Comparison of ENCODE assay signal across 8 mouse cellular contexts in the genomic region with DNA sequence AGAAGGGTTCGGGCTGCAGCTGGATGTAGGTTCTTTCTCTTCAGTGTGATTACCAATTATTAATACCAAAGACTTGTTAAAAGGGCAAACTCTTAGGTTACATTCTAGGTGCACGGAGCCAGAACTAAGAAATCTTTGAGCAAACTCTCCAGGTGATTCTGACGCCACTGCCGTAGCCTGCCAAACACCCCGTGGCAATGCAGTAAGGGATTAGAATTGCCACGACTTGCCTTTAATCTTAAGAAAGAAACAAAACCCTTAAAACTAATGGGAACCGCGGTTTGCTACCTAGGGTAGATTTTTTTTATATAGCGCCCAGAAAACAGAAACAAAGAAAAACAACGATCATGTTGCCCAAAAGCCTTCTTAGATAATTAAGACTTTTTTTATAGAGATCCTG. TPM values are rescaled to one million over a fixed set of nuclear protein-coding genes. Genes with fewer than 3 reads are reported as not detected.
A peak's percentile ranks its signal among the peaks of the same experiment; 100 is the strongest.
DNase-seq lines count a peak whose midpoint lies in the region; ATAC-seq and TF ChIP-seq lines count a peak whose summit lies in the region.

No protein-coding gene starts in this region.

- H3K36me3 ChIP-seq in forebrain, embryonic 11.5 days (ENCODE audit: control insufficient read depth, insufficient read depth, low read length) = no peaks in the 10 kb centered on the region
- H3K36me3 ChIP-seq in liver, embryonic 13.5 days = no peaks in the 10 kb centered on the region
- no peaks in the 10 kb centered on the region for H3K36me3 ChIP-seq in stomach, postnatal 0 days (ENCODE audit: control insufficient read depth, insufficient read depth, low read length)

- no peaks in the 10 kb centered on the region for H3K27me3 ChIP-seq in forebrain, embryonic 11.5 days (ENCODE audit: control insufficient read depth, insufficient read depth, low read length)
- 0 out of 2 replicates have a peak, but pooled peaks cover 5% of the 10 kb centered on the region for H3K27me3 ChIP-seq in liver, embryonic 13.5 days
- no peaks in the 10 kb centered on the region for H3K27me3 ChIP-seq in stomach, postnatal 0 days (ENCODE audit: control insufficient read depth, insufficient read depth, low read length)

- peak overlapping the region; percentile 84; the same call in 1 of the 2 replicates for H3K27ac ChIP-seq in forebrain, embryonic 11.5 days (ENCODE audit: low read depth, low read length)
- peak overlapping the region; percentile 98 for H3K27ac ChIP-seq in liver, embryonic 13.5 days
- H3K27ac ChIP-seq in stomach, postnatal 0 days (replicated peaks) = peak overlapping the region; percentile 100

- peak overlapping the region; percentile 74 for H3K9ac ChIP-seq in forebrain, embryonic 11.5 days (ENCODE audit: low read length)
- peak overlapping the region; percentile 89 for H3K9ac ChIP-seq in liver, embryonic 13.5 days
- H3K9ac ChIP-seq in stomach, postnatal 0 days (ENCODE audit: low read length) = peak overlapping the region; percentile 96

- no peak for TF ChIP-seq EP300 in stomach, postnatal 0 days (optimal IDR thresholded peaks at IDR 0.05)

- H3K4me2 ChIP-seq in forebrain, embryonic 11.5 days (ENCODE audit: low read depth, low read length, severe bottlenecking) = peak overlapping the region; percentile 77
- peak overlapping the region; percentile 93 for H3K4me2 ChIP-seq in liver, embryonic 13.5 days
- peak overlapping the region; percentile 60 for H3K4me2 ChIP-seq in stomach, postnatal 0 days (replicated peaks; ENCODE audit: low read depth)

- TF ChIP-seq CTCF in stomach, postnatal 0 days (IDR thresholded peaks at IDR 0.05; ENCODE audit: low read depth) = no peak

- peaks cover 3% of the 10 kb centered on the region; the same call in 1 of the 2 replicates for H3K4me1 ChIP-seq in forebrain, embryonic 11.5 days (replicated peaks; ENCODE audit: control insufficient read depth, insufficient read depth, low read length)
- peaks cover 68% of the 10 kb centered on the region for H3K4me1 ChIP-seq in liver, embryonic 13.5 days (replicated peaks)
- peaks cover 4% of the 10 kb centered on the region for H3K4me1 ChIP-seq in stomach, postnatal 0 days (replicated peaks; ENCODE audit: control insufficient read depth, insufficient read depth)

- DNase-seq in cerebellum, adult 9-11 months = peak; percentile 38
- no peak for DNase-seq in cerebellum, postnatal 25 days
- DNase-seq in A20 (ENCODE audit: low read depth, low spot score) = peak; percentile 58
- DNase-seq in forebrain, embryonic 11.5 days (ENCODE audit: low spot score) = no peak
- DNase-seq in liver, embryonic 13.5 days = no peak
- DNase-seq in stomach, postnatal 0 days (ENCODE audit: low spot score) = no peak
- no peak for DNase-seq in thymus, postnatal 25 days
- no peak for DNase-seq in yolk sac, embryonic 10.5 days (ENCODE audit: low spot score)

- H3K9me3 ChIP-seq in forebrain, embryonic 11.5 days (ENCODE audit: control insufficient read depth, low read length) = no peaks in the 10 kb centered on the region
- H3K9me3 ChIP-seq in liver, embryonic 13.5 days (replicated peaks) = no peaks in the 10 kb centered on the region
- H3K9me3 ChIP-seq in stomach, postnatal 0 days (ENCODE audit: control insufficient read depth, low read length) = no peaks in the 10 kb centered on the region

- H3K4me3 ChIP-seq in forebrain, embryonic 11.5 days (ENCODE audit: low read depth, low read length) = peak overlapping the region; percentile 73
- H3K4me3 ChIP-seq in liver, embryonic 13.5 days (replicated peaks) = peak overlapping the region; percentile 84
- peak overlapping the region; percentile 85 for H3K4me3 ChIP-seq in stomach, postnatal 0 days (ENCODE audit: low read depth, low read length)

- 7% methylated on average over 10 of the region's 10 CpGs for WGBS in forebrain, embryonic 11.5 days
- WGBS in liver, embryonic 13.5 days (ENCODE audit: insufficient replicate concordance) = 11% methylated on average over 10 of the region's 10 CpGs
- 5% methylated on average over 10 of the region's 10 CpGs for WGBS in stomach, postnatal 0 days

- no peak for ATAC-seq in forebrain, embryonic 11.5 days (replicated peaks; ENCODE audit: low FRiP score)
- no peak for ATAC-seq in liver, embryonic 13.5 days (ENCODE audit: low read depth)
- ATAC-seq in stomach, postnatal 0 days (ENCODE audit: low FRiP score, low TSS enrichment) = no peak

RNA-seq across cellular contexts. Expression of a gene that starts 0.9 kb away (rescaled TPM):
- 364 and 369 TPM in 2 replicates for polyA plus RNA-seq in forebrain, embryonic 11.5 days (2014; fragmentation: Nextera tagmentation; extraction: Ambion mirVana)
- 138 and 162 TPM in 2 replicates for polyA plus RNA-seq in liver, embryonic 13.5 days (2015; fragmentation: Nextera tagmentation; extraction: Ambion mirVana)
- 968 and 971 TPM in 2 replicates for polyA plus RNA-seq in stomach, postnatal 0 days (2015; fragmentation: Nextera tagmentation; extraction: Ambion mirVana)

RNA-seq across cellular contexts. Expression of a gene that starts 51.2 kb away (rescaled TPM):
- 0.44 and 1.7 TPM in 2 replicates for polyA plus RNA-seq in forebrain, embryonic 11.5 days (2014; fragmentation: Nextera tagmentation; extraction: Ambion mirVana)
- 0.16 and 0.20 TPM in 2 replicates for polyA plus RNA-seq in liver, embryonic 13.5 days (2015; fragmentation: Nextera tagmentation; extraction: Ambion mirVana)
- polyA plus RNA-seq in stomach, postnatal 0 days (2015; fragmentation: Nextera tagmentation; extraction: Ambion mirVana) = 1.5 and 1.6 TPM in 2 replicates

Comparison
In these comparisons a context has a peak if more than half of its experiments do, and no peak if none do; other contexts are left out.
1. DNase-seq: peak in cerebellum, adult 9-11 months (single experiment) and A20 (single experiment); none in cerebellum, postnatal 25 days (0 of 2), forebrain, embryonic 11.5 days (single experiment), liver, embryonic 13.5 days (single experiment), stomach, postnatal 0 days (single experiment), thymus, postnatal 25 days (single experiment) and yolk sac, embryonic 10.5 days (single experiment).
2. Peak in every context shown above with its lines, with median percentiles within 50 percentile points of each other: H3K27ac ChIP-seq, H3K4me2 ChIP-seq, H3K4me3 ChIP-seq and H3K9ac ChIP-seq.